Mouse (Mus musculus): Measurements from ENCODE around the gene Top3b.
A peak's percentile ranks its signal among the peaks of the same experiment; 100 is the strongest.
"Not testable (repeated sequence)": the region's sequence is repeated elsewhere in the genome, so short reads cannot be mapped to it uniquely, and the experiment has no call there.

Gene Top3b

DNA sequence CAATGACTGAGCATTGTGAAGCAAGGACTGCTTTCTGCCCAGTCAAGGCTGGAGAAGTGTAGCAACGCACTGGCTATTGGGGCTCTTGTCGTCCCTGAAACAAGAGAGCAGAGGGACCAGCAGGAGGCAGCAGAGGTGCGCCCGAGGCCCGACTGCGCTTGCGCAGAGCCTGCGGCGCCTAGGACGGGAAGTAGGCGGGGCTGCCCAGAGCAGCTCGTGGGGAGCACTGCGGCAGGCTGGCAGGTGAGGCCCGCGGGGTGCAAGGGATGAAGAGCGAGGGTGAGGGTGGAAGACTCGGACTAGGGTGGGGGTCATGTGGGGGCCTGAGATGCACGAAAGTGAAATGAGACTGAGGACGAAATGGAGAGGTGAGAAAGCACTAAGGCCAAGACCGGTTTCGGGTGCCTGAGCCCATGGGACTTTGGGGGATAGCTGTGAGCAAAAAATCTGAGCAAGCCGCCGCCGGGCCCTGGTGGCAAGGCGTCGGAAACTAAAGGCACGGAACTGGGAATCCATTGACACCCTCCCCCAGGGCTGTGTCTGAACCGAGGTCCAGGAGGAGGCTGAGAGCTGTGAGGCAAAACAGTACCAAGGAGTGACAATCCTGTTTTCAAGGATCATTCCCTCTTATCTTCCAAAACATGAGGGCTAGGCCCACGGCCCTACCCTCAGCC, 26.0 kb downstream of the Top3b start, which contains the start of gene Ppm1f:
Ppm1f (plus strand) TSS at position 88 of the 674 bp plus-strand sequence.
- DNase-seq (ENCODE audit: low read depth, low spot score), result peak; percentile 84

GRCm38 (mm10) chr16:16897056-16897584, 26.6 kb downstream of the Top3b start:
- DNase-seq (ENCODE audit: low read depth, low spot score), result no peak

DNA sequence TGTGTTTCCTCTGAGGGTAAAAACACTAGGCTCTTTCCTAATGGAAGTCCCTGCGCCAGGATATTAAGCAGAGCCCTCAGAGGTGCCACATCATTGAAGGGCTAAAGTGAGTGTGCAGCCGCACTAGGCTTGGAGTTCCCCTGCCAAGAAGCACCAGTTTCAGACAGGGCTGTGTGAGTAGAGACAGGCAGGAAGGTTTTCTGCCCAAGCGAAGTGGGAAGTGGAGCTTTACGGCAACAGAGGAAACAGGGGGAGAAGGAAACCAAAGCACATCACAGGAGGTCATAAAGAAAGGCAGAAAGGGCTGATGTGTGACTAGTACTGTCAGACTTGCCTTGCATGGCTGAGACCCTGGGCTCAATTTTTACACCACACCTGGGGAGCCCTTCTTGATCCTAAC, 31.8 kb downstream of the Top3b start:
- no peak for DNase-seq (ENCODE audit: low read depth, low spot score)

- DNase-seq (ENCODE audit: low read depth, low spot score), result no peak
Measured at GRCm38 (mm10) chr16:16903188-16903587, 32.7 kb downstream of the Top3b start.

- no peak for DNase-seq (ENCODE audit: low read depth, low spot score)
Measured at GRCm38 (mm10) chr16:16907799-16908198, 37.3 kb downstream of the Top3b start.

- DNase-seq (ENCODE audit: low read depth, low spot score), result peak; percentile 30
Measured at GRCm38 (mm10) chr16:16911641-16912597, 41.4 kb downstream of the Top3b start.

DNA sequence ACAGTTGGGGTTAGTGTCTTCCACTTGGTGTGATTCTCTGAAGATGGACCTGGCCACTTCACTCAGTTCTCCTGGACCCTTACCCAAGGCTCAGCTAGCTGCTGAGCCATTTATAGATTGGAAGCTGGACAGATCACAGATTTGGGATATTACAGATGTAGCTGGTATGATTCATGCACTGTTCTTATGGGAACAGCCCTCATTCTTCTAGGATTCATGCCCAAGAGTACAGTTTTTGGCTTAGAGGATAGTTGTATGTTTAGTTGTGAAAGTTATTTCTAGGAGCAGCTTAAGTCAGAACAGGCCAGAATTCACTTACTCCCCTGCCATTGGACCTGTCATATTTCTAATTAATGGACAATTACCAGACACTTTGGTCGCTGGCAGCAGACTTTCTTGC, 42.9 kb downstream of the Top3b start:
- no peak for DNase-seq (ENCODE audit: low read depth, low spot score)

DNA sequence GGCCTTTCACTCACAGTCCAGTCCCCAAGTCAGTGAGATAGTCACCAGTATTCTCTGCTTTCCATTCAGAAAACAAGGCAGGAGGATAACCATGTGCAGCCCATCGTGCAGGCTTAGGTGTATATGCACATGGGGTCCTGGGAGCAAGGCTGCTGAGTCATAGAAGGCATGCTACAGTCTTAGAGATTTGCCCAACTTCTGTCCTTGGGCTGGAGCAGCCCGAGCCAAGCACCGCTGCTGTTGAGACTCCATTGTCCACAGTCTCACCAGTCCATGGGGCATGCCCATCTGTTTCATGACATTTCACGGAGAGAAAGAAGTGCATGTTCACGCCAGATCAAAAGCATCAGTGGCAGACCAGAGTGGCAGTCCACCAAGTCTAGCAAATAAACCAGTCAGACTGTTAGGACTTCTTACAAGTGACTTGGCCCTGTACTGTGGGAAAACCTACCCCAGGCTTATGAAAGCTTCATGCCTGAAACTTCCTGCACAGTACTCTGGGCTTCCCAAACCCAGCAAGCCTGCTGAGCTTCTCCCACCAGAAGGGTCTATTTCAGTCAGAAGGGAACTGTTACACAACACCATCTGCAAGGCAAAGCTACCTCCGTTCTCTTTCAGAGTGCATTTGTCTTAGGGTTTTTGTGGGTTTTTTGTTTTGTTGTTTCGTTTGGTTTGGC, 48.0 kb downstream of the Top3b start:
- DNase-seq (ENCODE audit: low read depth, low spot score), result no peak

- no peak for DNase-seq (ENCODE audit: low read depth, low spot score)
Measured at GRCm38 (mm10) chr16:16921021-16921435, 50.5 kb downstream of the Top3b start.

DNA sequence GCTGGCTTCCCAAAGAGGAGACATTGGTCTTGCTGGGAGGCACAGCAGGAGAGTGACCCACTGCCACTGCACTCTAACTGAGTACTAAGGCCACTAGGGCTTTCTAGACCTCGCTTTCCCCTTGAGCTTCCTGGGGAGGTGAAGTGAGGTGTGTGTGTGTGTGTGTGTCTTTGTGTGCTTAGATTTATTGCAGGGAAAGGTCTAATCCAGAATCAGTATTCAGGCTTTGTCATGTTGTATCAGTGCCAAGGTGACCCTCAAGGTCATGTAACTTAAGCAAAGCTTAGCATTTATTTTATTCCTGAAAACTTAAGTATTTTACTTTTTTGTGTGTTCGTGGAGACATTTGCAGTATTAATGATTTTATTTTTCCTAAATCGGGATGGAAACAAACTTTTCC, 53.9 kb downstream of the Top3b start:
- no peak for DNase-seq (ENCODE audit: low read depth, low spot score)

DNA sequence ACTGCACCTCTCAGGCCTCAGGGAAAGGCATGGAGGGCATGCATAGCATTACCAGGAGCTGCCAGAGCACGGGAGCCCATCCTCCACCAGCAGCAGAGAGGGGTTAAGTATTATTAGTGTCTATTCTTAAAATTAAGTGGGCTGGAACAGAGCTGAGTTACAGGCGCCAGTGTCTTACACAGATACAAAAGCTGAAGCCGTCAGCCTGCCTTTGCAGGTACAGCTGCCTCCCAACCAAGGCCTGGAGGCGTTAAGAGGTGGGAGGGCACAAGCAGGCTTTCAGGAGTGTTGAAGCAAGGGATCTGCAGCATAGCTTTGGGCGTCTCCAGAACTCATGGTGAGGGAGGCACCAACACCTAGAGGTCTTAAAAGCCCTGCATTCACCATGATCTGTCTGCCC, 56.0 kb downstream of the Top3b start:
- DNase-seq (ENCODE audit: low read depth, low spot score), result no peak

DNA sequence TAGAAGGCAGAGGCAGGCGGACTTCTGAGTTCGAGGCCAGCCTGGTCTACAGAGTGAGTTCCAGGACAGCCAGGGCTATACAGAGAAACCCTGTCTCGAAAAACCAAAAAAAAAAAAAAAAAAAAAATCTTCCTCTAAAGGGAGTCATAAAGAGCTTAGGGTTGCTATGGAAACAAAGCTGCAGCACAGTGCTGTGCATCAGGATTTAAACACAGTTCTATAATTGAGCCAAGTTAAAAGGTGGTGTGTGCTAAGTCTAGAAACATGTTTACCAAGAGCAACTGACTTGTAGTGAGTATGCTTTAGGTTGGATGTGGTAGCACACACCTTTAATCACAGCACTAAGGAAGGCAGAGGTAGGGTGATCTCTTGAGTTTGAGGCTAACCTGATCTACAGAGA, 58.4 kb downstream of the Top3b start:
- DNase-seq (ENCODE audit: low read depth, low spot score), result not testable (repeated sequence)

GRCm38 (mm10) chr16:16930326-16930725, 59.8 kb downstream of the Top3b start:
- DNase-seq (ENCODE audit: low read depth, low spot score), result no peak

GRCm38 (mm10) chr16:16930810-16931296, 60.3 kb downstream of the Top3b start:
- no peak for DNase-seq (ENCODE audit: low read depth, low spot score)

DNA sequence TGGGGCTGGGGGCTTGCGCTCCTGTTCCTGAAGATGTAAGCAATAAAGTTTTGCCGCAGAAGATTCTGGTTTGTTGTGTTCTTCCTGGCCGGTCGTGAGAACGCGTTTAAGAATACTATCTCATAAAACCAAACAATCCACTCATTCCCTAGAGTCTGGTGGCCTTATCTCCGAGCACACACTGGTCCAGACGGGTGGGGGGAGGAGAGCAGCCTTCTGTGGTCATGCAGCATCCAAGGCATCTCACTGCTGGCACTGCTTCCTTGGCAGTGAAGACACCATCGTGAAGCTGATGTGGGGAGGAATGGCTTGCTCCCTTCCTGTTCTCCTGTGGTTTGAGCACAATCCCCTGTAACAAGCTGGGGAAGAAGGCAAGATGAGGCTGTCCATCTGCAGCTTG, 69.0 kb downstream of the Top3b start:
- no peak for DNase-seq (ENCODE audit: low read depth, low spot score)

GRCm38 (mm10) chr16:16941078-16941477, 70.5 kb downstream of the Top3b start:
- DNase-seq (ENCODE audit: low read depth, low spot score), result no peak
